Mouse (Mus musculus) erythroblast, embryonic 14.5 days (primary cell): ENCODE data around the gene Ppm1n.

ENCODE experiments used
- GATA1 ChIP-seq: IDR thresholded peaks from 2 replicates; pipeline ENCODE4 v1.6.1; 2012; ENCODE audit warnings: low read length, inconsistent platforms, mixed read lengths
- TAL1 ChIP-seq: IDR thresholded peaks from 3 replicates; pipeline ENCODE4 v1.6.1; 2012; ENCODE audit warnings: low read length, inconsistent platforms, mixed read lengths

DNA sequence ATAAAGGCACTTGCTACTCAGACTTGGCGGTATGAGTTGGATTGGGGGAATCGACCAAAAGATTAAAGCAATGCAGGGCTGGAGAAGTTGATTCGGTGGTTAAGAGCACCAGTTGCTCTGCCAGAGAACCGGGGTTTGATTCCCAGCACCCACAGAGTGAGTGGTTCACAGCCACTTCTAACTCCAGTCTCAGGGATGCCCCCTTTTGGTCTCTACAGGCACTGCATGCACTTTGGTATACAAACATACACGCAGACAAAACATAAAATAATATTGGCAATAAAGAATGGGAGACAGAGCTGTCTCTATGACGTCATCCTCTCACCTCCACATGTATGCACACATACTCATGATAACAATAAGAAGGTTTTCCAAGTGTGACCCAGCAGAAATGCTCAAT, 17.2 kb upstream of the Ppm1n start:
- TF ChIP-seq TAL1 = no peak
- TF ChIP-seq GATA1 = no peak
